Mouse (Mus musculus) skeletal muscle tissue, postnatal 0 days (tissue): ENCODE measurements around the gene Mtmr12. TPM values are rescaled to one million over a fixed set of nuclear protein-coding genes. Genes with fewer than 3 reads are reported as not detected.
A peak's percentile ranks its signal among the peaks of the same experiment; 100 is the strongest.

Experiments
- microRNA counts: library from miRNA; unstranded; fragments of <30 nt; microRNA quantifications from one replicate; lab custom pipeline; 2015
- microRNA-seq, 2 experiments: library from miRNA; unstranded; fragments of <30 nt; microRNA quantifications; one replicate each; pipeline ENCODE4; 2016
- polyA plus RNA-seq: library from polyadenylated mRNA; unstranded; fragments of >200 nt; fragmentation: Nextera tagmentation; extraction: Ambion mirVana; gene quantifications from 2 replicates; pipeline ENCODE4 v1.2.1, GENCODE M21; 2015

Gene Mtmr12
- polyA plus RNA-seq = 4.4 and 5.2 TPM in 2 replicates

GRCm38 (mm10) chr15:12204319-12205159 is at the start of gene Mtmr12:
Gene Mtmr12 (plus strand): TSS chr15:12205028.

GRCm38 (mm10) chr15:12321091-12321787 is 116.4 kb downstream of the Mtmr12 start, which contains the start of gene Golph3:
Gene Golph3 (plus strand): TSS chr15:12321450.

GRCm38 (mm10) chr15:12321788-12322621 is 117.2 kb downstream of the Mtmr12 start, which contains the start of gene 1810049J17Rik:
Gene 1810049J17Rik (minus strand): TSS chr15:12321899.

MicroRNAs within 50 kb of the gene (microRNA counts, 519-probe panel; counts per million panel counts)
- 296 counts per million, percentile 58 among the panel's probes with 10 or more counts for microRNA mmu-miR-1898 (lab: Ali Mortazavi, UCI)

Small RNA genes lying within 50 kb of the gene (microRNA-seq; reads per million reads assigned to microRNA genes)
- gene Mir1898 = 0 reads per million in 2 experiments

Other genes starting within 250 kb of the Mtmr12 start
- gene Sub1, start 208.0 kb upstream of the Mtmr12 start, polyA plus RNA-seq = 427 and 505 TPM in 2 replicates
- 70.2 and 79.4 TPM in 2 replicates for gene Zfr, start 87.2 kb upstream of the Mtmr12 start, polyA plus RNA-seq
- gene Golph3, start 116.4 kb downstream of the Mtmr12 start, polyA plus RNA-seq = 44.6 and 48.9 TPM in 2 replicates
- gene 1810049J17Rik, start 116.9 kb downstream of the Mtmr12 start, polyA plus RNA-seq = 0.65 and 0.66 TPM in 2 replicates